Mouse (Mus musculus): ENCODE measurements around the gene Fbxo11.

GRCm38 (mm10) chr17:87958283-87958682 is 106.8 kb downstream of the Fbxo11 start:
- TF ChIP-seq TAL1 (IDR thresholded peaks at IDR 0.05; ENCODE audit: low read length) (no peak), GATA1 (IDR thresholded peaks at IDR 0.05; ENCODE audit: low read length) (no peak)

Measured in erythroblast, embryonic 14.5 days (primary cell).